Mouse (Mus musculus): ENCODE results near the gene Car2.

Gene Car2

GRCm38 (mm10) chr3:14886102-14887098 is at the start of gene Car2:
Gene Car2 (plus strand): TSS chr3:14886273.
- no peak for DNase-seq (ENCODE audit: low spot score)

- DNase-seq (ENCODE audit: low spot score) = no peak
Measured at GRCm38 (mm10) chr3:14838936-14839335, 47.1 kb upstream of the Car2 start.

- DNase-seq (ENCODE audit: low spot score) = no peak
Measured at GRCm38 (mm10) chr3:14839466-14840118, 46.5 kb upstream of the Car2 start.

DNA sequence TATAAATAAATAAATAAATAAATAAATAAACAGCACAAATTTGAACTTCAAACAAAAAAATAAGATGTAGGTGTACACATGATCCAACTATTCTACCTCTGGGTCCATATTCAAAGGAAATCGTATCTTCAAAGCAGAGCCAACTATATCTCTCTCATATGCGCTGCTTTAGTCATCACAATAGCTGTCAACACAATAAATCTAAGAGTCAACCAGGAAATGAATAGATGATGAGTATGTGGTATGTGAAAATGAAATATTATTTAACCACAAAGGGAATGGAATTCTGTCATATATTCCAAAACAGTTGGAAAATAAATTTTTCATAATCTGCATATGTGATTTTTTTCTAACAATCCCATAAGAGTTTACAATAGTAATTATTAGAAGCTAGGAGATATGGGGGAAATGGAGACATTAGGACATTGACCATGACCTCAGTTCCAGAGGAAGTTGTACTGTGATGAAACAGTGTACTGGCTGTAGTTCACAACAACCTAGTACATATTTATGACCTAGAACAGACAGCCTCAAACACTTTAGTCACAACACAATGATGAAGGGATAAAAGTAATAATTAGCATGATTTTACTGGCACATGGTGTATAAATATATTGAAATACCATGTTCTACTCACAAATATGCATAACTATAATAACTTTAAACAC is 37.4 kb upstream of the Car2 start:
- DNase-seq (ENCODE audit: low spot score) = no peak

DNA sequence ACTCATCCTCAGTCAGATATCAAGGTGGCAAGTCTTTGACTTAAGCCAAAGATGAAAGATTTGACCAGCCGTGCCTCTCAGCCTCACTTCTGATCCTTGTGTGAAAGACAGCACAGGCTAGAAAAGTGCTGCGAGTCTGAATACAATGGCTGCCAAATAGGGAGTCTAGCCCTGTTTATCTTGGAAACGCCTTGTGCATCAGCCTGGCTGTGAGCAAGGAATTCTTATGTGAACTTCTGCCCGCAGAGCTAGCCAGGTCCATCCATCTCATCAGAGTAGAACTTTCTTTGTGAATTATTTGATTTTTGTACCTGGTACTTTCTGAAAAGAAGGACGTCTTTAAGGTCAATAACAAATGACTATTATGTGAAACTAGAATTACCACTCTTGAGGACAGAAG is 32.1 kb upstream of the Car2 start:
- DNase-seq (ENCODE audit: low spot score) = no peak

DNA sequence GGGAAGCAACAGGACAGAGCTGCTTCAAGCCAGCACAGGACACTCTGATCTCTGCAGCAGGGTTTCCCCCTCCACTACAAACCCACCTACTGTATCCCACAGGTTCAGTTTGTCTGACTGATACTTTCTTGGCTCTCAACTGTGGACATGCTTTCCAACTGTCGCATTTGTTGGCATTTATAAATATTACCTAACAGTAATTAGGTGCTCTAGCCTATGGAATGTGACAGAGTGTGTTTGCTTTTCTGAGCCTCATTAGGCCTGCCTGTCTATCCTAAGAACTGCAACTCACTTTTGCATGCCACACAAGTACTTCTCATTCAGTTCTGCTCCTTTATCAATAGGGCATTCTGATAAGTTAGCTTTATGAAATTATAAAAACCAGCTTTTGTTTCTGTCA is 31.6 kb upstream of the Car2 start:
- DNase-seq (ENCODE audit: low spot score) = no peak

GRCm38 (mm10) chr3:14857874-14858273 is 28.2 kb upstream of the Car2 start:
- DNase-seq (ENCODE audit: low spot score) = no peak

GRCm38 (mm10) chr3:14860291-14860690 is 25.8 kb upstream of the Car2 start:
- DNase-seq (ENCODE audit: low spot score) = no peak

DNA sequence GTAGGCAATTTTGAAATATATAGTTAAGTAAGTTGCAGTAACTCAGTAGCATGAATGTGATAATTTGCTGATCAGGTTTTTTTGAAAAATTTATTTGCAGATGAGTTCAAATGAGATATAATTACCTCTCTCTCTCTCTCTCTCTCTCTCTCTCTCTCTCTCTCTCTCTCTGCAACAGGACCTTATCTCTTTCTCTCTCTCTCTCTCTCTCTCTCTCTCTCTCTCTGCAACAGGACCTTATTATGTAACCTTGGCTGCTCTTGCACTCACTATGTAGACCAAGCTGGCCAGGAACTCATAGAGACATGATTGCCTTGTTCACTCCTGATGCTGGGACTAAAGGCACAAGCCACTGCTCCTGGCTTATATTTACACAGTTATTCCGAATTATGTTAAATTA is 24.9 kb upstream of the Car2 start:
- DNase-seq (ENCODE audit: low spot score) = no peak

DNA sequence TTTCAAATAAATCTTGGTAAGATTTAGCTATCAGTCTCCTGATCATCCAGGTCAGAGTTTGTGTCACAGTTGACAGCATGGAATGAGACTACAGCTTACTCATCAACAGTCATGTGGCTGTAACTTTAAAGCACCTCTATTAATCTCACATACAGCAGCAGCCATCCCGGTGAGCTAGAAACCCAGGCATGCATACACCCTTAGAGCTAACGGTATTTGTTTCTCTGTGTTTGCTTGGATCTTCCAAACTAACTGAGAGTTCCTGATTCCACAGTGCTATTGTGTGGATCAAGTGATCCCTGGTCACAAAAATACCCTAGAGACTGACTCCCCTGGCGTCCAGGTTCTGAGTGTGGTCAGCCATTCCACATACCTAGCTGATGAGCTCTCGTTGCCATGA is 24.3 kb upstream of the Car2 start:
- no peak for DNase-seq (ENCODE audit: low spot score)

DNA sequence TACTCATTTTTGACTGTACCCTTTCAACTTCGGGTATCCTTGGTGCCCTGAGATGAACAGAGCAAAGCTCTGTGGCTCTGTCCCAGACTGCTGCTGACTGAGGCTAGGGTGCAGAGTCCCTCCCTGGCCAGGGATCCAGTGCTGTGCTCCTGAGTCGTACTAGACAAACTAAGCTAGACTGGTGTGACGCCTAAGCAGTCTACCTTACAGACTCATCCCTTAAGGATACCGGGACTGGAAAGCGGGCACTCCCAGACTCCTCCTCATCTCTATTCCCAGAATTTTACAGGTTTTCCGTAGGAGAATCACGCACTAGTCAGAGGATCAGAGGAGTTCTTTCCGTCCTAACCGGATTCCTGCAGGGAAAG is 23.4 kb upstream of the Car2 start:
- no peak for DNase-seq (ENCODE audit: low spot score)

DNA sequence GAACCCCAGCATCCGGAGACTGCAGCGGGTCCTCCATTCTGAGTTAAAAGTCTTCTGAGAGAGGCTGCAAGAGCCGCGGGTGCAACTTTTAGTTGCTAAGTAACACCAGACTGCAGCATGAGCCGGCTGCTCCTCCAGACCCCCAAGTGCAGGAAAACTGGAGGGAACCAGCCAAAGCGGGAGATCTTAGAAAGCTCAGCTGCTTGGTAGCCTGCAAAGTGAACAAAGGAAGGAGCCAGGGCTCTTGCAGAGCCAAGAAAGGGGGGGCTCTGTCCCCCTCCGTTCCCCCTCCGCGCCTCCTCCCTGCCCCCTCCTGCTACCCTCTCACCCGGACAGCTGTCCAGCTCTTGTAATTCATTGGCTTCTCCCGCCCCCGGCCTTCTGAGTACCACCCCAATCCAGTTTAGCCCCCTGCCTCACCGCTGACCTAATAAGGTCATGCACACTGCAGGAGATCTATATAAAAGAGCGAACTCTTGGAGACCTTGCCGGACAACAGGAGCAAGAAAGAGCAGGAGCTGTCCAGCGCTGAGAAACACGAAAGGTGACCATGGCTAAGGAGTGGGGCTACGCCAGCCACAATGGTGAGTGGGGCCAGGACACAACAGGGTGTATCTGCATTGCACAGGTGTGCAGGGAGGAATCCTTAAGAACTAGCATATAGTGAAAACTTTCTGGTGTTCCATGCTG is 22.9 kb upstream of the Car2 start, which contains the start of gene Car3:
Gene Car3 (plus strand): TSS at position 491 of the 690 bp plus-strand sequence.
- DNase-seq (ENCODE audit: low spot score) = no peak

DNA sequence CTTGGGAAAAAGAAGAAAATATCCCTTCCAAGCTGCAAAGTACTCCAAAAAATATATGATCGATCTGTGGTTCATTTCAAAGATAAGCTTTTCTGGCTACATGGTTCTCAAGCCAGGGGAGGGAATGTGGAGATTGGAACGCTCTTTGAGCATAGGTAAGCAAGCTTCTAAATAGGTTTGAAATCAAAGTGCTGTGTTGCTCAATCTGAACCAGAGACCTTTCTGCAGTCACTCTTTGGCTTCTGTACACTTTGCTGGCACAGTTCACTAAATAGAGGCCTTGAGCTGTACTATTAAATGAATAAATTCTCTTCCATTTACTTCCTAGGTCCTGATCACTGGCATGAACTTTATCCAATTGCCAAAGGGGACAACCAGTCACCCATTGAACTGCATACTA is 22.2 kb upstream of the Car2 start:
- DNase-seq (ENCODE audit: low spot score) = no peak

DNA sequence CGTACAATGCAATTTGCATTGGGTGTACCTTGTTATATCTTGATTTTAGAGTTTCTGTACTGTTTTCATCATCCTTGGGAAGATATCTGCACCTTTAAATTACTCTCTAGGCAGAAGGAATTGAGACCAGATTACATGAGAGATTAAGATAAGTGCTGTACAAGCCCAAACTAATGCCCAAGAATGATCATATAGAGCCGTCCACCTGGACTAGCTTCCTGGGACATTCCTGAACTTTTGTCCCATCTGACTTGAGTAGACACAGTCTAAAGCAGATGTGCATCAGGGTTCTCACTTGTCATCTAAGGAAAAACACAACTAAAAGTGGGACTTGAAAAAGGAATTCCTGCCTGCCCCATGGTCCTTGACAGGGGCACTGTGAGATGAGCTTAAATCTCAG is 20.1 kb upstream of the Car2 start:
- no peak for DNase-seq (ENCODE audit: low spot score)

- DNase-seq (ENCODE audit: low spot score) = no peak
Measured at GRCm38 (mm10) chr3:14869779-14870178, 16.3 kb upstream of the Car2 start.

- no peak for DNase-seq (ENCODE audit: low spot score)
Measured at GRCm38 (mm10) chr3:14870528-14870927, 15.5 kb upstream of the Car2 start.

DNA sequence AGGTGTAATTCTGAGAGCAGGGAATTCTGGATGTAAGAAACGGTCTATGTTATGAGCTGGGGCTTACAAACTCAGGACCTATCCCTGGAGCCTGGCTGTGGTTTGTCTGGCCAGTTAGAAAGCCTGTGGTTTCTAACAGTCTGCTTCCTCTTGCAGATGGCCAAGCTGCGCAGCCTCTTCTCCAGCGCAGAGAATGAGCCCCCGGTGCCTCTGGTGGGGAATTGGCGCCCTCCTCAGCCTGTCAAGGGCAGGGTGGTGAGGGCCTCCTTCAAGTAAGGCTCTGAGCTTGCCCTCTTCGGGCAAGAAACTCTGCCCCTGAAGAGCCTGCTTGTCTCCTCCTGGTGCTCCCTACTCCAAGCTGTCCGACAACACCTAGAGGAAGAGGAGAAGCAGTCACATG is 14.7 kb upstream of the Car2 start:
- no peak for DNase-seq (ENCODE audit: low spot score)

DNA sequence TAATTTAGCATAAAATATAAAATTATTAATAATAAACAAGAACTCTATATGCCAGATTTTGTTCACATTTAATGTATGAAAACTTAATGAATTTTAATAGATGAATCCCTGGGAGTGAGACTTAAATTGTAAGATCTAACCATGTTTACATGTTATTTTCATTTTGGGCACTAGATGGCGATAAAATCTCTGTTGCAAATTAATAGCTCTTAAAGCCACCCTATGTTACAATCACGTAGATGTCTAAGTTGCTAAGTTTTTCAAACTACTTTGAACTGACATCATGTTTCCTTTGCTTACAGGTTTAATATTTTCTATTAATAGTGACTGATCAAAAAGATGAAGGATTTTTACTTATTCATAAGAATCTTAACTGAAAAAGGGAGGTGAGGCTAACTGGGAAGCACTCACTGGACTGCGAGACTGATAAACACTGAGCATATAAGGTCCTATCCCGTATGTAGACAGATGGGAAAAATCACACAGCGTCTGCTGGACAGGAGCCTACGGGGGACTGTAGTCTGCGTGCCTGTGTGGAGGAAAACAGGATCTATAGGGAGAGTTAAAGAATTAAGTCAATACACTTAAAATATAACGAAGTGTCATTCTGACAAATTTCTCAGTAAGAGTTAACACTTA is 11.6 kb upstream of the Car2 start:
- peak; percentile 81 for DNase-seq (ENCODE audit: low spot score)

- no peak for DNase-seq (ENCODE audit: low spot score)
Measured at GRCm38 (mm10) chr3:14876325-14876918, 9.7 kb upstream of the Car2 start.

DNA sequence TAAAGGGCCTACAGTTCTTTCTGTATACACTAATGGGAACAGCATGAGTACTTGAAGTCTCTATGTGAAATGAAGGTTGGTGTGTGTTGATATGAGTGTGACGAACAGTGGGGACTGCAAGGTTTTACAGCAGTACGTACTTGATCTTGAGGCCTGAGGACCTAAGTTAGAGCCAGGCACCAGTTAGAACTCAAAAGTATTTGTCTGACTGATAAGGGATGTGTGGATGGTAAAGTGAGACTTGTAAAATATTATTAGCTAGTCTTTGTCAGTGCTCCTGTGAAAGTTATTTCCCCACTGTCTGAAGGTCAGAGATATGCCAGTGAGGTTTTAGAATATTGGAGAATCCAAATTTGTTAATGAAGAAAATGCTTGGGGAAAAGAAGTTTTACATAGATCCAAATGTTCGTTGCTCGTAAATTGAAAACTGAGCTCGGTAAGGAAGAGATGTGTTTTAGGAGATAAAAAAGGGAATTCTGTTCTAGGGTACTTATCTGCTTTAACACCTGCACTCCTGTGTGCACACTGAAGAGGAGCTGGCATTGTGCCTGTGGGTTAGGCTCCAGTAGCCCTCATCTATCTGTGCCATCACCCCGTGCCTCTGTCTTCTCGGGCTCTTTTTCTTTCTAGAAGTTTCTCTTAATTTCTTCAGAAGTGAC is 8.7 kb upstream of the Car2 start:
- no peak for DNase-seq (ENCODE audit: low spot score)

DNA sequence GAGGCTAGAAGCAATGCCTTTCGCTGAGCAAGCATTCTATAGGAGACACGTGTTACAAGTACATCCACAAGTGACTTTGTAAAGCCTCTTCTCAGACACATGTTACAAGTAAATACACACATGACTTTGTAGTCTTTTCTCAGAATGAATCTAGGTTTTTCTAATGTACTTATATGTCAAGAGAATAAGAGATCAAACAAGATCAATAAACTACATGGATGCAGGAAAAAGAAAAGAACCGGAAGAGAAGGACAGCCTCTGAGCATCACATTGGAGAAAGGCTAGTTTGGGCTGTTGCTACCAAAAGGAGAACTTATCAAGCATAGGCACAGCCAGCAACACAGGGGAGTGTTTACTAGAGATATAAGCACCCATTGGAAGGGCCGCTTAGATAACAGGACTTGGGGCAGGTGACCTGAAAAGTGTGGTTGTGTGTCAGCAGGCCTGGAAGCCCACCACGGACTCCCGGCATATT is 7.3 kb upstream of the Car2 start:
- no peak for DNase-seq (ENCODE audit: low spot score)

Data from layer of hippocampus, adult 9-10 months (tissue).